Mouse (Mus musculus) bone marrow, adult 2 months (tissue): ENCODE results near the gene Zscan10. TPM values are rescaled to one million over a fixed set of nuclear protein-coding genes. Genes with fewer than 3 reads are reported as not detected.

ENCODE experiments used
- H3K27ac ChIP-seq: fragments of 200-500 bp; 2 replicates; pipeline ENCODE4 v1.5.1; 2012; ENCODE audit warnings: low read depth, mild to moderate bottlenecking, control low read depth, inconsistent platforms, low read length; ENCODE audit not compliant: control insufficient read depth, poor library complexity, insufficient read depth
- H3K4me1 ChIP-seq: fragments of 200-500 bp; 2 replicates; pipeline ENCODE4 v1.6.1; 2011; ENCODE audit warnings: low read length; ENCODE audit not compliant: control insufficient read depth, insufficient read depth
- H3K4me3 ChIP-seq: fragments of 200-500 bp; replicated peaks from 2 replicates; pipeline ENCODE3; 2011; ENCODE audit warnings: mild to moderate bottlenecking, low read depth, low read length, control low read depth; ENCODE audit not compliant: control insufficient read depth
- CTCF ChIP-seq: fragments of 200-500 bp; IDR thresholded peaks from 2 replicates; pipeline ENCODE4 v1.5.1; 2011; ENCODE audit warnings: low read length, control low read depth; ENCODE audit not compliant: control insufficient read depth, insufficient read depth
- POLR2A ChIP-seq: fragments of 200-500 bp; IDR thresholded peaks from 2 replicates; pipeline ENCODE4 v1.6.1; 2011; ENCODE audit warnings: low read depth, mild to moderate bottlenecking, control low read depth, low read length, borderline replicate concordance; ENCODE audit not compliant: control insufficient read depth
- WGBS: fragments of 180-500 bp; shearing (Covaris S2); methylation state at CpG from one replicate; pipeline ENCODE4 v1.1.7; 2018; 5-methylcytosine and 5-hydroxymethylcytosine counted together
- polyA plus RNA-seq: library from polyadenylated mRNA; stranded (reverse); fragments of >200 nt; gene quantifications from 2 replicates; pipeline ENCODE4 v1.2.4, GENCODE M21; 2011; ENCODE audit warnings: low replicate concordance; ENCODE audit not compliant: missing spikeins, insufficient read depth, insufficient read length

Zscan10 gene
- polyA plus RNA-seq = 4.2 TPM in 1 of 2 replicates, not detected in the other

GRCm38 (mm10) chr17:23600641-23601622, at the start of gene Zscan10:
TSS of gene Zscan10 (plus strand) at chr17:23600856.
- TF ChIP-seq CTCF (no peak), POLR2A (no peak)
- Histone ChIP-seq H3K27ac (no peak within 1 kb of the TSS), H3K4me3 (no peak within 1 kb of the TSS), H3K4me1 (no peaks in the 10 kb centered on the region)
- 85% methylated on average over 15 of the region's 15 CpGs for WGBS

GRCm38 (mm10) chr17:23550856-23551255, 49.8 kb upstream of the Zscan10 start:
- TF ChIP-seq CTCF = no peak
- Histone ChIP-seq H3K4me1 (no peaks in the 10 kb centered on the region; the same call in 1 of the 2 replicates), H3K4me3 (peak overlapping the region; percentile 62), H3K27ac (no peak overlapping the region)
- 1% methylated on average over 15 of the region's 15 CpGs for WGBS

GRCm38 (mm10) chr17:23551416-23551815, 49.2 kb upstream of the Zscan10 start:
- TF ChIP-seq POLR2A (no peak), CTCF (no peak)
- Histone ChIP-seq H3K27ac (no peak overlapping the region), H3K4me3 (no peak overlapping the region), H3K4me1 (no peaks in the 10 kb centered on the region; the same call in 1 of the 2 replicates)

GRCm38 (mm10) chr17:23551963-23552362, 48.7 kb upstream of the Zscan10 start:
- WGBS = 68% methylated on average over 5 of the region's 5 CpGs

GRCm38 (mm10) chr17:23552896-23553633, 47.6 kb upstream of the Zscan10 start:
- no peaks in the 10 kb centered on the region; the same call in 1 of the 2 replicates for H3K4me1 ChIP-seq
- no peak for TF ChIP-seq POLR2A
- no peak for TF ChIP-seq CTCF
- no peak overlapping the region for H3K4me3 ChIP-seq
- 86% methylated on average over 8 of the region's 8 CpGs for WGBS
- no peak overlapping the region for H3K27ac ChIP-seq

More at GRCm38 (mm10) chr17:23551963-23552362, 48.7 kb upstream of the Zscan10 start:
- H3K4me3 ChIP-seq = no peak overlapping the region
- H3K27ac ChIP-seq = no peak overlapping the region
- TF ChIP-seq CTCF (no peak), POLR2A (no peak)
- no peaks in the 10 kb centered on the region; the same call in 1 of the 2 replicates for H3K4me1 ChIP-seq

GRCm38 (mm10) chr17:23553634-23554120, 47.0 kb upstream of the Zscan10 start:
- WGBS = 67% methylated on average over 1 of the region's 1 CpGs
- no peak overlapping the region for H3K27ac ChIP-seq
- TF ChIP-seq CTCF (no peak), POLR2A (no peak)
- H3K4me1 ChIP-seq = no peaks in the 10 kb centered on the region; the same call in 1 of the 2 replicates
- H3K4me3 ChIP-seq = no peak overlapping the region

GRCm38 (mm10) chr17:23554321-23554720, 46.3 kb upstream of the Zscan10 start:
- no peaks in the 10 kb centered on the region for H3K4me1 ChIP-seq
- TF ChIP-seq POLR2A = no peak
- no peak overlapping the region for H3K27ac ChIP-seq
- H3K4me3 ChIP-seq = no peak overlapping the region
